Mouse (Mus musculus): ENCODE measurements around the gene Ppp1r13l.
A peak's percentile ranks its signal among the peaks of the same experiment; 100 is the strongest.

The Ppp1r13l gene

DNA sequence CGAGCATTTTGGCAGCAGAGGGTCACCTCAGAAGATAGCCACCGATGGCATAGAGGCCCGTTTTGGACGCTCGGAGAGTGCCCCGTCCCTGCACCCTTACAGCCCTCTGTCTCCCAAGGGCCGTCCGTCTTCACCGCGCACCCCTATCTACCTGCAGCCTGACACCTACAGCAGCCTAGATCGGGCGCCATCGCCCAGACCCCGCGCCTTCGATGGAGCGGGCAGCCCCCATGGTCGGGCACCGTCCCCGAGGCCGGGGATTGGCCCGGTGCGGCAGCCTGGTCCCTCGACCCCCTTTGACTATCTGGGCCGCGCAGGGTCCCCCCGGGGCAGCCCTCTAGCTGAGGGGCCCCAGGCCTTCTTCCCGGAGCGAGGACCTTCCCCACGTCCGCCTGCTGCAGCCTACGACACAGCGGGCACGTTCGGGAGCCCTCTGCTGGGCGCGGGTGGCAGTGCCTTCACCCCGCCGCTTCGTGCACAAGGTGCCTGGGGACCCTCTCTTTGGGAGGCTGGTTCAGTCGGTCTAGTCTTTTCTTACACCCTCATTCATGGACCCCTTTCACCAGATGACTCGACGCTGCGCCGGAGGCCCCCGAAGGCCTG is 10.4 kb downstream of the Ppp1r13l start:
- peak; percentile 75 for DNase-seq

DNA sequence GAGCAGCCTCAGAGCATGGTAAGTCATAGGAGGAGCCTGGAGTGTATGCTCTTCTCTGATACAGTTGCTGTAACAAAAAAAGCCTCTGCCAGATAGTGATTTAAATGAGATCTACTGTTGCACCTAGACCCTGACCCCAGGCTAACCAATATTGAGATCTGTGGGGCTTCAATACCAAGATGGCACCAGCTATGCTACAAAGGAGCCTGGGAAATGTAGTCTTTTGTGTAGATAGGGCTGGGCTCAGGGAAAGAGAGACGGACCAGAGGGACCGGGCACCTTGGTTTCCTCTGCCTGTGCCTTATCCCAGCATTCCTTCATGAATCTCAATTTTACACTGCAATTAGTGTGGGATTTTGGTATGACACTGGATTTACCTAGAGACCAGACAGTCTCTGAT is 13.8 kb downstream of the Ppp1r13l start:
- no peak for DNase-seq

DNA sequence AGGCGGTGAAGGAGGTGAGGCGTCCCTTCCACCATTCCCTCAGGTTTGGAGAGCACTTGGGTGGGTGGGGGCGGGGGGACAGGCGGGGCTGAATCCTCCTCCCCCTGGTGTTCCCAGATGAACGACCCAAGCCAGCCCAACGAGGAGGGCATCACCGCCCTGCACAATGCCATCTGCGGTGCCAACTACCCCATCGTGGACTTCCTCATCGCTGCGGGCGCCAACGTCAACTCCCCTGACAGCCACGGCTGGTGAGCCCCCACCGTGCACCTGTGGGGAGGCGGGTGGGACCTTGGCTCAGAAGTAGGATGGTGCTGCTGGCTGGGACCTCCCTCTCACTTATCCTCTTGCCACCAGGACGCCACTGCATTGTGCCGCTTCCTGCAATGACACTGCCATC is 15.8 kb downstream of the Ppp1r13l start:
- no peak for DNase-seq

DNA sequence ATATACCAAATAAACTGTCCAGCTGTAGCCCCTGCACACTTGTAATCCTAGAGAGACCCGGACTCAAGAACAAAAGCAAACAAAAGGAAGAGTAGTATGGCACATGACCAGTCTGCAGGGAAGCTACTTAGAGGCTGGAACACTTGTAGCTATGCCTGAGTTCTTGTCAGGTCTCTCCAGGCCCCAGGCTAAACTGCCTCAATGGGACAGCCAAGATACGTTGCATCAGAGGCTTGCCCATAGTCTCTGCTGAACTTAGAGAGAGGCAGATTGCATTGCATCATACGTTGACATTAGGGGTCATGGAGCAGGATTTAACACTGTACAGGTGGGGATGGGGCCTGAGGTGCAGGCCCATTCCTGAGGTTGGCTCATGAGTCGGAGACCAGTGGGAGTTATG is 16.5 kb downstream of the Ppp1r13l start:
- no peak for DNase-seq

DNA sequence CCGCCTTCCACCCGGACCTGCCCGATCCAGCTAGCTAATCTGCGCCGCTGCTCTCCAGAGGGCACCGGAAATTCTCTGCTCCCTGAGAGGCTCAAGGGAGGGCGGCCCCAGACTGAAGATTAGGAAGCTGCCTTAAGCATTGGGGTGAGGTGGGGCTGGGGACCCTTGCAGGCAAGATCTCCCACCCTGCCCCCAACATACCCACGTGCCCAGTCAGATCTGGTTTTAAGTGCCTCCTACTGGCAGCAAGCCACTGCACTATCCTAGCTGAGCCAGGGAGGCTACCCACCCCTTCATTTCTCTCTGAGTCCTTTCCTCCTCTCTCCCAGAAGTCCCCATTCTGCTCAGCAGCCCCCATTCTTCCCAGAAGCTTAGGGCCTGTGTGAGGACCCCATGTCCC is 18.5 kb downstream of the Ppp1r13l start:
- DNase-seq, result no peak

DNA sequence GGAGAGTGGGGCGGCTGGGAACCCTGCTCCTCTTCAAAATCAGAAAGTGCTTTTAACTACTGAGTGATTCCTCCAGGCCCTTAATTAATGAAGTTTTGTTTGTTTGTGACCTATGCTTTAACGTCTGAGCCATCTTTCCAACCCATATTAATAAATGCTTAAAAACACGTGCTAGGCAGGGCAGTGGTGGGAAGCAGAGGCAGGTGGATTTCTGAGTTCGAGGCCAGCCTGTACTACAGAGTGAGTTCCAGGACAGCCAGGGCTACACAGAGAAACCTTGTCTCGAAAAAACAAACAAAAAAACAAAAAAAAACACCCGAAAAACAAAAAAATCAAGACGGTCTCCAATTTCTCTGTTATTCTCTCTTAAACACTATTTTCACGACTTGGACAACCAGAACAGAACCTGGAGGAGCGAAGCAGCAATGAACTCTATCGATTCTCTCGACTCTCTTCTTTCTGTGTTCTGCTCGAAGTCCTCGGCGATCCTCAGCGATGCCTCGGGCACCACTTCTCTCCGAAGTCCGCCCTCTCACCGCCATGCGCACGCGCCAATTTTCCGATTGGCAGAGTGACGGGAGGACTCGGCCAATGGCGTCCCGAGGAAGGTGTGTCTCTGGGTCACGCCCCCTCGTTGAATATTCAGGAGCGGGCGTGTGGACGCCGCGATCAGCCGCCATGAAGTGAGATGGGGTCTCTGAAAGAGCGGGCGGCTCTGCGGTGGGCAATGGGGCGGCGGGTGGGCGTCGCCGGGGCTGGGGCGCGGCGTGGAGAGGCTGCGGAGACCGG is 22.0 kb downstream of the Ppp1r13l start, which contains the start of gene Ercc2:
Gene Ercc2, plus strand, starts transcription at position 634 of the 789 bp plus-strand sequence.
- DNase-seq, result peak; percentile 99

DNA sequence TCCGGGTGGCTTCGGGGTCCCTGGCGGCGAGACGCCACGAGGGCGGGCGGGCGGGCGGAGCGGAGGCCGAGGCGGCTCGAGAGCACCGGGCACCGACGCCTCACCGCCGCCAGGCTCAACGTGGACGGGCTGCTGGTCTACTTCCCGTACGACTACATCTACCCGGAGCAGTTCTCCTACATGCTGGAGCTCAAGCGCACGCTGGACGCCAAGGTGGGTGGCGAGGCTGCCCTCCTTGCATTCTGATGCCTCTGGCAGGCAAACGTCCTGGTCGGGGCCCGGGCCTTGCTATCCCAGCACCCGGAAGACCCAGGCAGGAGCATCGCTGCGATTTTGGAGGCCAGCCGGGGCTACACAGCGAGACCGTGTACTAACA is 22.6 kb downstream of the Ppp1r13l start:
- no peak for DNase-seq

DNA sequence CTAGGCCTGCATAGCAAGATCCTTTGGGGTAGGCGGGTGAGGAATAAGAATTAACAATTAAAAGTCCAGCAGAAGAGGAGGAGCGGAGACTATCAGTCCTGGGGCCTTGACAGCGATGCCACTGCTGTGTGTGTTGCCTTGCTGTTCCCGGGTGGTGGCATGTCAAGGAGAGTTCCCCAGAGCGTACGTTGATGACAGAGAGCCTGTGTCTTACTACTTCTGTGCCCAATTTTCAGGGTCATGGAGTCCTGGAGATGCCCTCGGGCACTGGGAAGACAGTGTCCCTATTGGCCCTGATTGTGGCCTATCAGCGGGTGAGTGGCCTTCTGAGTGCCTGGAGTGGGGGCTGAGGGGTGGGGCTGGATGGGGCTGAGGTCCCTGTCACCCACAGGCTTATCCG is 24.2 kb downstream of the Ppp1r13l start:
- no peak for DNase-seq

DNA sequence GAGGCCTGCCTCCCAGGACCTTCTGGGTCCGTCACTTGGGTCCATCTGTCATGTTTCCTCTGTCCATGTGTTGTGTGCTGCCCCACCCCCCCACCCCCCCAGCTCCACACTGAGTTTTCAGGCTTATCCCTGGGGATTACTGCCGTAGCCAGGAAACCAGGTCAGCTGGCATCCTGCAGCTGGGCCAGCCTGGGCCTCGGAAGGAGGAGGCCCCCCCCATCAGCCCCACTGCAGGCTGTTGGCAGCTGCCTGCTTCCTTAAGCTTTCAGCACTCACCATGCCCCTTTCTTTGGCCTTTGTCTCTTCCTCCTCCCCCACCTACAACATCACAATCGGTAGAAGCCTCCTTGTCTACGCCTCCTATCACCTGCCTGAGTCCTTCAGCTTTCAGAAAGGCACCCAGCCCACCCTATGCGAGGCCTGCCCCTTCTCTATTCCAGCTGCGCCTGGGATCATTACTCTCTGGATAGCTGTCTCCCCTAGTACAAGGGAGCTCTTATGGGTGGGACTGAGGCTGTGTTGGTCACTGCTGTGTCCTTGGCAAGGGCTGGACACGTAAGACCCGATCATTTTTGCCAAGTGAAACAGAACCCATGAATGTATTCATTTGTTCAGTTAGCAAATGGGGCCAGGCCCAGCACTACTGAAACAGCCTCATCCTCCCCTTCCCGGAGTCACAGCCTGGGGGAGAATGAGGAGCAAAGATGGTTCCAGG is 29.3 kb downstream of the Ppp1r13l start:
- DNase-seq, result no peak

DNA sequence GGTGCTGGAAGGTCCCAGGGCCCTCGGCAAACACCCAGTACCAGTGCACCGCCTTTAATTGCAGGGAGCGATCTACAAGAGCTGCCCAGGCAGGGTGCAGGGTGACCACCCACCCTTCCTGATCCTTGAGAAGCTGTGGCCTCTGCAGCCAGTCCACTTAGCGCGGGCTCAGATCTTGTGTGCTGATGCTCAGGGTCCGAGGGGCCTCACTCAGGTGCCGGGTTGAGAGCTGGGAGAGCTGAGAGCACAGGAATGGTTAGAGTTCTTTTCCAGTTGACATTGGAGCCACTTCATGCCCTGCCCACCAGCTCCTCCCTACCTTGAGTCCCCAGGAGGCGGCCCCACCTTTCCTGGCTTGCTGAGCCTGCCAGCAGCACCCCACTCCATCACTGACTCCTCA is 34.9 kb downstream of the Ppp1r13l start:
- DNase-seq, result no peak

DNA sequence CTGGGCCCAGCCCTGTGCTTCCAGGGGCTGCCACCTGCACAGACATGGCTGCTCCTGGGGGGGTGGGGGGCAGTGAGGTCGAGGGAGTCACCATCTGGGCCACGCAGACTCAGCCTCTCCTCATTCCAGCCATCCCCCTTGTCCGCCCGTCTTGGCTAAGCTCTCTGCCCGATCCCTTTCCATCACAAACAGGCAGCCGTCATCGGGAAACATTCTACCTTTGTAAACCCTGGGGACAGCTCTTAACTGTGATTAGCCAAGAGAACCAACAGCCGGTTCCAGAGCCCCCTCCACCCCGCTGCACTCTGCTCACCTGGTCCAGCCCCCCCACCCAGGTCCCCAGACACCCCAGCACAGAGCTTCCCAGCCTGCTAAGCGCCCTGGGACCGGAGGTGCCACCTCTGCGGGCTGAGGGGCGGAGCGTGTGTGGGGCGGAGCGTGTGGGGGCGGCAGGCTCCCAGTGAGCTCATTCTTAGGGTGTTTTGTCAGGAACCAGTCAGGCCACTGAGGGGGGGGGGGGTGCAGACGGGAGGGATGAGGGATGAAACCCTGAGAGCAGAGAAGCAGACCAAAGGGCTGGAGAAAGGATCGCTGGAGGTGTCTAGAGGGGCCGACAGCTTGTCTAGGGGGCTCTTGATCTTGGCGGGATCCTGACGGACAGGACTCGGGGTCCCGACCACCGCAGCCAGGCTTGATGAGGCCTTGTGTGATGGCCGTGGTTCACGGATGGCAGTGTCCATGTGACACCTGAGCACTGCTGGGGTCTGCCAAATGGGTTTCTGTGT is 40.1 kb downstream of the Ppp1r13l start:
- no peak for DNase-seq

DNA sequence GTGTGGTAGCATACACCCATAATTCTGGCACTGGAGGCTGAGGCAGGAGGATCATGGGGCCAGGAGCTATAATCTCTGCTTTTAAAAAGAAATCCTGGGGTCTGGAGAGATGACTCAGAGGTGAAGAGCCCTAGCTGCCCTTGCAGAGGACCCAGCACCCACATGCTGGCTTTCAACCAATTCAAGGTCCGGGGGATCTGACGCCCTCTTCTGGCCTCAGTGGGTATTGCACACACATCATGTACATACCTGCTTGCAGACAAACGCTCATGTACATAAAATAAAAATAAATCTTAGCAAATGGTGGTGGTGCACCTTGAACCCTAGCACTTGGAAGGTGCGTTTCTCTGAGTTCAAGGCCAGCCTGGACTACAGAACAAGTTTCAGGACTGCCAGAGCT is 41.4 kb downstream of the Ppp1r13l start:
- no peak for DNase-seq

DNA sequence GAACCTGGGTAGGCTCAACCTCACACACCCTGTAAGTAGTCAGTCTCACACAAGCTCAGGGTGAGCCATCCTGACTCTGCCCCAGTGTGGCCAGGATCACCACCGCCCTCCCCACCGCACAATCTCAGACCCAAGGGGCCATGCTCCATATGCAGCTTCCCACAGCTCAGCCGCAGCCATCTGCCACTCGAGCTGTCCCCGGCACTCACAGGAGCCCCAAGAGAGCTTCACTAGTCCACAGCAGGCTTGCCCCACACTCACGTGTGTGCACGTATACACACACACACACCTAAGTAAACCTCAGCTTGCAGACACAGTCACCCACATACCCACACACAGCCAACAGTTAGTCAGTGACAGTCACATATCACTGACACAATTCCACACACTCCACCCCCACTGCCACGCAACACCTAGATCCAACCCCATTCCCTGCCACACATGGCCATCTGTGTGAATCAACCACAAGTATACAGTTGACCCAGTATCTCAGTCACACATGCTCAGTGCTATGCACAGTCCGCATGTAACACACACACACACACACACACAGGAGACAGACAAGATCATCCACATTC is 43.1 kb downstream of the Ppp1r13l start:
- DNase-seq, result no peak

DNA sequence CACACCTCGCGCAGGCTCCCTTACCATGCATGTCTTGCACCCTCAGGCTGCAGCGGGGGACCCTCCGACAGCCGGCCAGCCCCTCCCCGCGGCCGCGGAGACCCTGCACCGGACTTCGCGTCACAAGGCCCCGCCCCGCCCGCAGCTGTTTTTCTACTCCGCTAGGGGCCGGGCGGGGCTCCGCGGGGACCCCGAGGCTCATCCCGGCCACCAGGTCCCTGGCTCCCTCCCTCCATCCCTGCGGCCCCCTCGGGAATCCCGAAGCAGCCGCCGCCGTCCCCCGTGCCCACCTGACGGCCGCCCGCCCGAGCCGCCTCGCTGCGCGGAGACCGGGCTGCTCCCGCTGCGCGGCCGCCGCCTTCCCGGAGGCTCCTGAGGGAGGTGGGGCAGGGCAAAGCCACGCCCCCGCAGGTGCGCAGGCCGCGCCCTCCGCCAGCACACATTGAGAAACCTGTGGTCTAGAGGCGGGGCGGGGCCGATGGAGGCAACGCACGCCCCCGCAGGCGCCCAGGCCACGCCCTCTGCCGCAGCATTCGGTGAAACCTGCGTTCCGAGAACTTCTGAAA is 44.3 kb downstream of the Ppp1r13l start, which contains the start of gene Klc3:
Gene Klc3, minus strand, starts transcription at position 374 of the 566 bp plus-strand sequence.
- DNase-seq, result no peak

DNA sequence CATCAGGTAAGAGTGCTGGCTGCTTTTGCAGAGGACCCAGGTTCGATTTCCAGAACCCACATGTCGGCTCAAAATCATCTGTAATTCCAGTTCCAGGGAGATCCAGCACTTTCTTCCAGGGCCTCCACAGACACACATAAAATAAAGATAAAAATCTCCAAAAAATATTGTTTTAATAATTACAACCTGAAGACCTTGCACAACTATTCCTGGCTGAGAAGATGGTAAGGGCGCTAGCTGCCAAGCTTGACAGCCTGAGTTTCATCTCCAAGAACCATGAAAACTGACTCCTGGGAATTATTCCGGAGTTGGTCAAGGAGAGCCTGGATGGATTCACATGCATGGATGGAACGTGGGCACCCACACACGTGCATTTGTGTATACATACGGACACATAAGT is 44.9 kb downstream of the Ppp1r13l start, which contains the start of gene Ckm:
Gene Ckm, plus strand, starts transcription at position 301 of the 400 bp plus-strand sequence.
- no peak for DNase-seq

DNA sequence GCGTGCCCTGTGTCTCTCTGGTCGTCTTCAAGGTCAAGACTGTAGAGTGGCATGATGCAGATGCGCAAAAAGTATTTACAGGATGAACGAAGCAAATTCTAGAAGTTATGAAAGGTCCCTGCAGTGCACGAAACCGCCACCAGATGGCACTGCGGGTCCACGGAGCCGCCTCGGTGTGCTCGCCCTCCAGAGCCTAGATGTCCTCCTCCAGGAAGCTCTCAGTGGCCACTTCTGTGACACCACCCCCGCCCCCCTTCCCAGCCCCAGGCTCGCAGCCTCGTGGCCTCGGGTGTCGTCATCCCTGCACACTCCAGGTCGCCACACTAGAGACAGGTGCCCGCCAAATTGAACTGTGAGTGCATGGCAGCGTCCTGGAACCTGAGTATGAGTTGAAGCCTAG is 45.9 kb downstream of the Ppp1r13l start:
- peak; percentile 82 for DNase-seq

DNA sequence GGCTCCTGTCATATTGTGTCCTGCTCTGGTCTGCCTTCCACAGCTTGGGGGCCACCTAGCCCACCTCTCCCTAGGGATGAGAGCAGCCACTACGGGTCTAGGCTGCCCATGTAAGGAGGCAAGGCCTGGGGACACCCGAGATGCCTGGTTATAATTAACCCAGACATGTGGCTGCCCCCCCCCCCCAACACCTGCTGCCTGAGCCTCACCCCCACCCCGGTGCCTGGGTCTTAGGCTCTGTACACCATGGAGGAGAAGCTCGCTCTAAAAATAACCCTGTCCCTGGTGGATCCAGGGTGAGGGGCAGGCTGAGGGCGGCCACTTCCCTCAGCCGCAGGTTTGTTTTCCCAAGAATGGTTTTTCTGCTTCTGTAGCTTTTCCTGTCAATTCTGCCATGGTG is 50.2 kb downstream of the Ppp1r13l start:
- no peak for DNase-seq

DNA sequence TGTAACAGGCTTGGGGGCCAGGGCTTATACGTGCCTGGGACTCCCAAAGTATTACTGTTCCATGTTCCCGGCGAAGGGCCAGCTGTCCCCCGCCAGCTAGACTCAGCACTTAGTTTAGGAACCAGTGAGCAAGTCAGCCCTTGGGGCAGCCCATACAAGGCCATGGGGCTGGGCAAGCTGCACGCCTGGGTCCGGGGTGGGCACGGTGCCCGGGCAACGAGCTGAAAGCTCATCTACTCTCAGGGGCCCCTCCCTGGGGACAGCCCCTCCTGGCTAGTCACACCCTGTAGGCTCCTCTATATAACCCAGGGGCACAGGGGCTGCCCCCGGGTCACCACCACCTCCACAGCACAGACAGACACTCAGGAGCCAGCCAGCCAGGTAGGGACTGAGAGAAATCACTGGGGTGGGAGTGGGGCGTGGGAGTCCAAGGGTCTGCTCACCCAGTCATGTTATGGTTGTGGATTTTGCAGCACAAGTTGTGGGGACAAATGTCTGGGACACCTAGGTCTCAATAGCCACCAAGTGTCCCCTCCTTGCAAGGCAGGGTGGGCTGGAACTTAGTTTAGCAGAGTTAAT is 51.3 kb downstream of the Ppp1r13l start:
- DNase-seq, result no peak

DNA sequence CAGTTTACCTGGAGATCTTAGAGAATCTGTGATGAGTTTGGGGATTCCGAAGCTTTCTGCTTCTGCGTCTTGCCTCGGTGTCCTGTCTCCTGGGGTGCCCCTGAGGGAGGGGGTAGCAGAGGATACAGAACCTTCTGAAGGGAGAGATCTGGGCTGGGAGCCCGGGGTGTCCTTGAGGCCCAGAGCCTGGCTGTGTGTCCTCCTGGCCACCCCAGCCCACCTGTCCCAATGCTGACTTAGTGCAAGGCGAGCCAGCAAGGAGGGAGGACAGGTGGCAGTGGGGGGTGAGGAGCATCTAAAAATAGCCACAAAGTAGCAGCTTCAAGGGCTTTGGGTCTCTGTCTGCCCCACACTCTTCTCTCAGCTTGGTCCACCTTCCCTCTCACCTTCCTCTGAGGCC is 52.2 kb downstream of the Ppp1r13l start:
- no peak for DNase-seq

DNA sequence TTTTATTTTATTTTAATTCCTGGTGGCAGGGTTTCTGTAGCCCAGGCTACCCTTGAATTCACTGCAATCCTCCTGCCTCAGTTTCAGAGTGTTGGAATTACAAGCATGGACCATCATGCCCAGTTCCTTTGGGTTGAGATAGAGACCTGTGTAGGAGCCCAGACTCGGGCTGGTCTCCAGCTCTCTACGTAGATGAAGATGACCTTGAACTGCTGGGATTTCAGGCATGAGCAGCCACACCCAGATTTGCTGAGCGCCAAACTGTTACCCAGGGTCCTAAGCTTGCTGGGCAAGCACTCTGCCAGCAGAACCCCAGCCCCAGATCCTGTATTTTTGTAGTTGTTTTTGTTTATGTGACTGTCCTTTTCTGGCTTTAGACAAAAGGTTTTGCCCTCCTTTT is 54.0 kb downstream of the Ppp1r13l start:
- DNase-seq, result no peak

DNA sequence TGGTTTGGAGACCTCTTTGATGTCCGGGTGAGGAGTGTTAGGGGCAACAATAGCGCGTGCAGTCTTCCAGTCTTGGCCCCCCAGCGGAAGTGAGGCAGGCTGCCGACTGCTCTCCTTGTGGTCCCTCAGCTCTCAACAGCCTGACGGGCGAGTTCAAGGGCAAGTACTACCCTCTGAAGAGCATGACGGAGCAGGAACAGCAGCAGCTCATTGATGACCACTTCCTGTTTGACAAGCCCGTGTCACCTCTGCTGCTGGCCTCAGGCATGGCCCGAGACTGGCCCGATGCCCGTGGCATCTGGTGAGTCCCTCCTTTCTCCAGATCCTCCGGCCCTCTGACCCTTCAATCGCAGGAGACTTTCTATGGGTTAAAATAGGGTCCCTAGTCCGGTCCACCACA is 57.0 kb downstream of the Ppp1r13l start:
- DNase-seq, result no peak

DNA sequence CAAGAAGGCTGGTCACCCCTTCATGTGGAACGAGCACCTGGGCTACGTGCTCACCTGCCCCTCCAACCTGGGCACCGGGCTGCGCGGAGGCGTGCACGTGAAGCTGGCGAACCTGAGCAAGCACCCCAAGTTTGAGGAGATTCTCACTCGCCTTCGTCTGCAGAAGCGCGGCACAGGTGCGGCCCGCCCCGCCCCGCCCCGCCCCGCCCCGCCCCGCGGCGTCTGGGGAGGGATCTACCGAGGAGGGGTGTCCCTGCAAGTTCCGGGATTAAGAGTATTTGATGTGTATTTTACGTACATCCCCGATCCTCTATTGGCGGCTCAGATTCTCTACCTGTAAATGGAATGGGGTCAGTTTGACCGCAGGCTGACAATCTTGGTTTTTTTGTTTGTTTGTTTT is 60.6 kb downstream of the Ppp1r13l start:
- DNase-seq, result no peak
